Mouse (Mus musculus): ENCODE results near the gene Bad. TPM values are rescaled to one million over a fixed set of nuclear protein-coding genes. Genes with fewer than 3 reads are reported as not detected.

Bad gene
- polyA plus RNA-seq, 1 experiment from 2014 or later: 87.4 TPM

DNA sequence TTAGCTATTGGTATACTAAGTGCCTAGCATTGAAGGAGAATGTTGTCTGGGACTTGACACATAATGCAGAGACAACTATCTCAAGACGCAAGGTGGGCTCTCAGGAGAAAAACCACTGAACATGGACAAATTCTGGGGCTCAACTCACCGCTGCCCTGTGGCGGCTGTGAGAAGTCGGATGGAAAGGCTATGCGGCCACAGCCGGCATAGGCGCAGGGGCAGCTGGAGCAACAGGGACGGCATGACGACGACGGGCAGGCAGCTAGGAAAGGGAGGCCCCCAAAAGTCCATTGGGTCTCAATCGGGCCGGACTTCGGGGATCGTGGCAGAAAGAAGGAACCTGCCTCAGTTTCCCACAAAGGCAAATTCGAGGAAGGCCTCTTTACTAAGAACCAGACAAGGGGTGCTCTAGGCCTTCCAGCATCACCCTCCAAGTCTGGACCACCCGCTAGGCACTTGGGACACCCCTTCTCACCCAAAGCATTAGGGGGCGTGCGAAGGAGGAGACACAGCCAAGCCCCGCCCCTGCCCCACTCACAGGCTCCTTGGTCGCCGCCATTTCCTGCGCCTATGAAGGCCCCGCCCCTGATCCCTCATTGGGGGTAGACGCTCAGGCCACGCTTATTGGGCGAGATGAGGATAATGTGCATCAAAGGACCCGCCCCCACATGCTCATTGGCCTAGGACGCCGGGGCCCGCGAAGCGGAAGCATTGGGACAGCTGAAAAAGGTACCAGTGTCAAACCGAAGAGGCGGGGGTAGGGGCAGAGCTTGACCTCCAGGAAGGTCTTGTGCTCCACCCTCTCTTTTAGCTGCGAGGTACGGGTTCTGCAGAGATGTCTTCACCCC, 50.6 kb downstream of the Bad start, which contains the start of gene Dnajc4:
Gene Dnajc4, minus strand, starts transcription at position 562 of the 848 bp plus-strand sequence.
- peak within 1 kb of the TSS; percentile 58 for H3K9ac ChIP-seq (replicated peaks; ENCODE audit: low read depth, low read length)
- no peaks in the 10 kb centered on the region for H3K9me3 ChIP-seq (ENCODE audit: control insufficient read depth, low read length)
- H3K27ac ChIP-seq (ENCODE audit: low read depth, low read length): peak within 1 kb of the TSS; percentile 30; the same call in 1 of the 2 replicates
- H3K36me3 ChIP-seq (ENCODE audit: control insufficient read depth, insufficient read depth, low read length): no peaks in the 10 kb centered on the region
- H3K4me1 ChIP-seq (ENCODE audit: control insufficient read depth, insufficient read depth, low read length): peaks cover 31% of the 10 kb centered on the region
- peak within 1 kb of the TSS; percentile 92 for H3K4me2 ChIP-seq (ENCODE audit: low read depth, low read length)
- H3K4me3 ChIP-seq (ENCODE audit: low read depth, low read length): peak within 1 kb of the TSS; percentile 42
- 2% methylated on average over 37 of the region's 37 CpGs for WGBS
- peak; percentile 94 for ATAC-seq (ENCODE audit: low read depth)
- H3K27me3 ChIP-seq (ENCODE audit: control insufficient read depth, insufficient read depth, low read length): no peaks in the 10 kb centered on the region

DNA sequence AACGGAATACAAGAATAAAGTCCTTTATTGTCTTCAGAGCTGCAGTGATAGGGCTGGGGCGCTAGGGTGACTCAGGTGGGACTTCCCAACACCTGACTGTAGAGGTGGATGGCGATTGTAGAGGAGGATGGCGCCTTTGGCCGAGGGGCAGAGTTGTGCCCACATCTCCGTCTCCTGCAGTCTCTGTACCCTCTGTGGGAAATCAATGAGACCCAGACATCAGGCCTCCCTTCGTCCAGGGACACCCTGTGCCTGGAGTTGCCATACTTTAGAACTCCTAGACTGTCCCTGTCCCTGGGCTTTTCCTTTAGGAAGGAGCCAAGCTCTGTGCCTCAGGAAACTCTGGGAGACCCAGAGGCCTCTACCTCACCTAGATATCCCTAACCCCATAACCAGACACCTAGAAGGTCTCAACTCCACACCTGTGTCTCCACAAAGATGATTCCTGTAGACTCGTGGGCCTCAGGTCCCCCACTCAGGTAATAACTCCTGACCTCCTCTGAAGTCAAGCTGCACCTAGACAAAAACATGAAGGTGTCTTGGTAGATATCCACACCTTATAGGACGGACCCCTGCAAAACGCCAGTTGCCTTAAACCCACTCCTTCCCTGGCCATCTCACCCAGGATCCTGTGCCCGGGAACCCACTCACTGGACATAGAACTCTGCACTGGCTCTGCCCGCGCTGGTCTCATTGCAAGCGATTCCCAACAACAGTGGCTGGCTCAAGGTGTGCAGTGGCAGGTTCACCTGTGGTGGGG, 51.5 kb downstream of the Bad start:
- Histone ChIP-seq H3K4me1 (ENCODE audit: control insufficient read depth, insufficient read depth, low read length) (peaks cover 28% of the 10 kb centered on the region), H3K4me2 (ENCODE audit: low read depth, low read length) (peak overlapping the region; percentile 92), H3K9ac (replicated peaks; ENCODE audit: low read depth, low read length) (peak overlapping the region; percentile 56), H3K27me3 (ENCODE audit: control insufficient read depth, insufficient read depth, low read length) (no peaks in the 10 kb centered on the region), H3K36me3 (ENCODE audit: control insufficient read depth, insufficient read depth, low read length) (no peaks in the 10 kb centered on the region), H3K9me3 (ENCODE audit: control insufficient read depth, low read length) (no peaks in the 10 kb centered on the region), H3K27ac (ENCODE audit: low read depth, low read length) (no peak overlapping the region), H3K4me3 (ENCODE audit: low read depth, low read length) (peak overlapping the region; percentile 42)
- 65% methylated on average over 14 of the region's 14 CpGs for WGBS
- ATAC-seq (ENCODE audit: low read depth): peak; percentile 11; the same call in 1 of the 2 replicates

- peaks cover 27% of the 10 kb centered on the region for H3K4me1 ChIP-seq (ENCODE audit: control insufficient read depth, insufficient read depth, low read length)
- H3K36me3 ChIP-seq (ENCODE audit: control insufficient read depth, insufficient read depth, low read length): no peaks in the 10 kb centered on the region; the same call in 1 of the 2 replicates
- no peak for ATAC-seq (ENCODE audit: low read depth)
- no peak overlapping the region for H3K4me3 ChIP-seq (ENCODE audit: low read depth, low read length)
- no peak overlapping the region for H3K27ac ChIP-seq (ENCODE audit: low read depth, low read length)
- no peak overlapping the region for H3K9ac ChIP-seq (replicated peaks; ENCODE audit: low read depth, low read length)
- no peaks in the 10 kb centered on the region for H3K27me3 ChIP-seq (ENCODE audit: control insufficient read depth, insufficient read depth, low read length)
- whole genome bisulfite sequencing: 95% methylated on average over 8 of the region's 8 CpGs
- no peaks in the 10 kb centered on the region for H3K9me3 ChIP-seq (ENCODE audit: control insufficient read depth, low read length)
- no peak overlapping the region for H3K4me2 ChIP-seq (ENCODE audit: low read depth, low read length)
These were observed 52.3 kb downstream of the Bad start for GRCm38 (mm10) chr19:6994002-6994401.

- Histone ChIP-seq H3K27ac (ENCODE audit: low read depth, low read length) (no peak overlapping the region), H3K9ac (replicated peaks; ENCODE audit: low read depth, low read length) (no peak overlapping the region; the same call in 1 of the 2 replicates), H3K27me3 (ENCODE audit: control insufficient read depth, insufficient read depth, low read length) (no peaks in the 10 kb centered on the region), H3K9me3 (ENCODE audit: control insufficient read depth, low read length) (no peaks in the 10 kb centered on the region), H3K4me1 (ENCODE audit: control insufficient read depth, insufficient read depth, low read length) (peaks cover 27% of the 10 kb centered on the region), H3K4me3 (ENCODE audit: low read depth, low read length) (no peak overlapping the region), H3K4me2 (ENCODE audit: low read depth, low read length) (no peak overlapping the region), H3K36me3 (ENCODE audit: control insufficient read depth, insufficient read depth, low read length) (no peaks in the 10 kb centered on the region; the same call in 1 of the 2 replicates)
- WGBS: 88% methylated on average over 8 of the region's 8 CpGs
- ATAC-seq (ENCODE audit: low read depth): no peak
These were observed 52.8 kb downstream of the Bad start for GRCm38 (mm10) chr19:6994489-6994888.

- H3K4me3 ChIP-seq (ENCODE audit: low read depth, low read length): peak overlapping the region; percentile 51
- ATAC-seq (ENCODE audit: low read depth): no peak
- H3K9ac ChIP-seq (replicated peaks; ENCODE audit: low read depth, low read length): peak overlapping the region; percentile 59
- no peaks in the 10 kb centered on the region for H3K9me3 ChIP-seq (ENCODE audit: control insufficient read depth, low read length)
- peak overlapping the region; percentile 80 for H3K4me2 ChIP-seq (ENCODE audit: low read depth, low read length)
- peaks cover 27% of the 10 kb centered on the region for H3K4me1 ChIP-seq (ENCODE audit: control insufficient read depth, insufficient read depth, low read length)
- no peaks in the 10 kb centered on the region for H3K27me3 ChIP-seq (ENCODE audit: control insufficient read depth, insufficient read depth, low read length)
- H3K27ac ChIP-seq (ENCODE audit: low read depth, low read length): peak overlapping the region; percentile 40
- no peaks in the 10 kb centered on the region; the same call in 1 of the 2 replicates for H3K36me3 ChIP-seq (ENCODE audit: control insufficient read depth, insufficient read depth, low read length)
- 54% methylated on average over 19 of the region's 21 CpGs for WGBS
These were observed 53.8 kb downstream of the Bad start for GRCm38 (mm10) chr19:6995255-6995991.

DNA sequence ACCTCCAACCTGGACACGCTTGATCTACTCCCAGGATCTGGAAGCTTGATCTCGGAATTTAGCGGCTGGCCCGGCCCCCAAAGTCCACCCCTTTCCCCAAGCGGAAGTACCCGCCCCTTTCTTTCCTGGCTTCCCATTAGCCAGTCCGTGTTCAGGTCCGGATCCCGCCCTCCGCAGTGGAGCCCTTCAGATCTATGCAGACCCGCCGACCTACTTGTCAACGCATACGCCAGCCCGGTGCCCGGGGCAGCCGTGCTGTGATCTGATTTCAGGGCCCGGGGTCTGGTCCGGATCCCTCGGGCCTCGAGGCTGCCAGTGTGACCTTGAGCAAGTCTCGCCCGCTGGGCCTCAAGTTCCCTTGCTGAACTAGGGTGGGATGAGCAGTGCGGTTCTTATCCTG, 54.3 kb downstream of the Bad start, which contains the start of the genes Nudt22 and Trpt1:
Gene Nudt22, minus strand, starts transcription at position 112 of the 400 bp plus-strand sequence.
Gene Trpt1, plus strand, starts transcription at position 126 of the 400 bp plus-strand sequence.
- under 1% methylated on average over 24 of the region's 24 CpGs for WGBS
- Histone ChIP-seq H3K9ac (replicated peaks; ENCODE audit: low read depth, low read length) (peak within 1 kb of the TSS; percentile 59), H3K36me3 (ENCODE audit: control insufficient read depth, insufficient read depth, low read length) (no peaks in the 10 kb centered on the region; the same call in 1 of the 2 replicates), H3K4me3 (ENCODE audit: low read depth, low read length) (peak within 1 kb of the TSS; percentile 51), H3K4me2 (ENCODE audit: low read depth, low read length) (peak within 1 kb of the TSS; percentile 80), H3K4me1 (ENCODE audit: control insufficient read depth, insufficient read depth, low read length) (peaks cover 27% of the 10 kb centered on the region), H3K9me3 (ENCODE audit: control insufficient read depth, low read length) (no peaks in the 10 kb centered on the region), H3K27ac (ENCODE audit: low read depth, low read length) (peak within 1 kb of the TSS; percentile 40), H3K27me3 (ENCODE audit: control insufficient read depth, insufficient read depth, low read length) (no peaks in the 10 kb centered on the region)
- peak; percentile 70 for ATAC-seq (ENCODE audit: low read depth)

- Histone ChIP-seq H3K4me3 (ENCODE audit: low read depth, low read length) (no peak overlapping the region), H3K27ac (ENCODE audit: low read depth, low read length) (no peak overlapping the region), H3K9ac (replicated peaks; ENCODE audit: low read depth, low read length) (no peak overlapping the region), H3K27me3 (ENCODE audit: control insufficient read depth, insufficient read depth, low read length) (no peaks in the 10 kb centered on the region), H3K36me3 (ENCODE audit: control insufficient read depth, insufficient read depth, low read length) (no peaks in the 10 kb centered on the region; the same call in 1 of the 2 replicates), H3K9me3 (ENCODE audit: control insufficient read depth, low read length) (no peaks in the 10 kb centered on the region), H3K4me2 (ENCODE audit: low read depth, low read length) (no peak overlapping the region), H3K4me1 (ENCODE audit: control insufficient read depth, insufficient read depth, low read length) (peaks cover 26% of the 10 kb centered on the region)
- 88% methylated on average over 9 of the region's 9 CpGs for WGBS
- ATAC-seq (ENCODE audit: low read depth): no peak
These were observed 56.1 kb downstream of the Bad start for GRCm38 (mm10) chr19:6997721-6998290.

DNA sequence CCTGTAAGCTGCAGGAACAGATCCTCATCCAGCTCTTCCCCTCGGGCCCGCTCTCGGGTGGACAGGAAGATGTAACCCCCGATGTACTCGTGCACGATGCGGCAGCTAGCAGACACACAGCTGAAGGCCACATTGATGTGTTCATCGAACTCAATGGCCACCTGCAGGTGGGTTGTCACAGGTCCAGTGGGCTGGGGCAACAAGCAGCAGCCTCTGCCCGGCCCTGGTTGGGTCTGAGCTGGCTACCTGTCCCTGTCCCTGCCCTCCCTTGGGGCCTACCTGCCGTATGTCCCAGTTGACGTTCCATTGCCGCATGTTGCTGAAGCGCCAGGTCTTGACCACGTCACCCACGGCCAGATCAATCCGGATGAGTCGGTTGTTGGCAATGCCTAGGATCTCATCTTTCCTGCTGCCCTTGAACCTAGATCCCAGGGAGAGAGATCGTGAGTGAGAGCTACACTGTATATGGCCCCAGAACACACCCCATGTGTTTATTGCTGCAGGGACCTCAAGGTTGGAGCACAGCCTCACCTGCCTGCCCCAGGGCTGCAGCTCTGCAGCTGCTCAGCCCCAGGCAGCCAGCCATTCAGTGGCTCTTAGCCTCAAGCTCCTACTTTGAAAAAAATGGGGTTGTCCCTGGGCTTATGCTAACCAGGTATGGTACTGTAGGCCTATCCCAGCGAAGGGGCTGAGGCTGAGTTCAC, 57.9 kb downstream of the Bad start:
- Histone ChIP-seq H3K36me3 (ENCODE audit: control insufficient read depth, insufficient read depth, low read length) (no peaks in the 10 kb centered on the region; the same call in 1 of the 2 replicates), H3K4me2 (ENCODE audit: low read depth, low read length) (no peak overlapping the region), H3K4me1 (ENCODE audit: control insufficient read depth, insufficient read depth, low read length) (peaks cover 21% of the 10 kb centered on the region), H3K9ac (replicated peaks; ENCODE audit: low read depth, low read length) (no peak overlapping the region), H3K4me3 (ENCODE audit: low read depth, low read length) (no peak overlapping the region), H3K9me3 (ENCODE audit: control insufficient read depth, low read length) (no peaks in the 10 kb centered on the region), H3K27ac (ENCODE audit: low read depth, low read length) (no peak overlapping the region), H3K27me3 (ENCODE audit: control insufficient read depth, insufficient read depth, low read length) (no peaks in the 10 kb centered on the region)
- WGBS: 93% methylated on average over 19 of the region's 19 CpGs
- no peak for ATAC-seq (ENCODE audit: low read depth)
